Mouse (Mus musculus) urinary bladder, postnatal 36 days (tissue): Measurements from ENCODE around the gene Clstn3.
A peak's percentile ranks its signal among the peaks of the same experiment; 100 is the strongest.
"Not testable (repeated sequence)": the region's sequence is repeated elsewhere in the genome, so short reads cannot be mapped to it uniquely, and the experiment has no call there.

Experiments used
- DNase-seq, 2 experiments: peaks; one replicate each; pipeline ENCODE4 v3.0.0; 2022; ENCODE audit warnings: low spot score in 2 of 2, mixed read lengths in 1 of 2

Clstn3 gene

GRCm38 (mm10) chr6:124479573-124479930, 15.0 kb upstream of the Clstn3 start:
- no peak for DNase-seq

GRCm38 (mm10) chr6:124478874-124479572, 14.4 kb upstream of the Clstn3 start:
- DNase-seq, result no peak

GRCm38 (mm10) chr6:124477922-124478651, 13.5 kb upstream of the Clstn3 start:
- DNase-seq, result peak; percentile 42 to 51

- no peak for DNase-seq
Measured at GRCm38 (mm10) chr6:124477221-124477655, 12.6 kb upstream of the Clstn3 start.

- DNase-seq, result no peak
Measured at GRCm38 (mm10) chr6:124476796-124477195, 12.2 kb upstream of the Clstn3 start.

- DNase-seq, result no peak
Measured at GRCm38 (mm10) chr6:124476216-124476615, 11.6 kb upstream of the Clstn3 start.

GRCm38 (mm10) chr6:124475335-124476075, 10.9 kb upstream of the Clstn3 start:
- not testable (repeated sequence) for DNase-seq

- no peak for DNase-seq
Measured at GRCm38 (mm10) chr6:124474621-124475020, 10.0 kb upstream of the Clstn3 start.

- DNase-seq, result peak in 1 of 2 experiments; percentile 35
Measured at GRCm38 (mm10) chr6:124472801-124473200, 8.2 kb upstream of the Clstn3 start.

- not testable (repeated sequence) for DNase-seq
Measured at GRCm38 (mm10) chr6:124471783-124472638, 7.4 kb upstream of the Clstn3 start.

- no peak for DNase-seq
Measured at GRCm38 (mm10) chr6:124471121-124471520, 6.5 kb upstream of the Clstn3 start.

- DNase-seq, result no peak
Measured at GRCm38 (mm10) chr6:124465729-124466128, 1.1 kb upstream of the Clstn3 start.

GRCm38 (mm10) chr6:124465299-124465698, 705 bp upstream of the Clstn3 start:
- DNase-seq, result no peak

- no peak for DNase-seq
Measured at GRCm38 (mm10) chr6:124463881-124464291, 708 bp downstream of the Clstn3 start.

- DNase-seq, result no peak
Measured at GRCm38 (mm10) chr6:124459388-124459787, 5.2 kb downstream of the Clstn3 start.

GRCm38 (mm10) chr6:124458505-124458904, 6.1 kb downstream of the Clstn3 start:
- no peak for DNase-seq

- no peak for DNase-seq
Measured at GRCm38 (mm10) chr6:124457827-124458226, 6.8 kb downstream of the Clstn3 start.

- DNase-seq, result no peak
Measured at GRCm38 (mm10) chr6:124456243-124456642, 8.4 kb downstream of the Clstn3 start.

GRCm38 (mm10) chr6:124453756-124454155, 10.8 kb downstream of the Clstn3 start:
- no peak for DNase-seq

GRCm38 (mm10) chr6:124451995-124452394, 12.6 kb downstream of the Clstn3 start:
- no peak for DNase-seq

- DNase-seq, result no peak
Measured at GRCm38 (mm10) chr6:124449668-124450383, 14.8 kb downstream of the Clstn3 start.
